Mouse (Mus musculus) adrenal gland, adult 2 months (tissue): ENCODE data around the gene Nfyb. TPM values are rescaled to one million over a fixed set of nuclear protein-coding genes. Genes with fewer than 3 reads are reported as not detected.

Experiments
- DNase-seq: peaks from one replicate; pipeline ENCODE4 v3.0.0; 2021
- polyA plus RNA-seq: library from polyadenylated mRNA; depleted of rRNA; stranded (reverse); fragments of >200 nt; gene quantifications from 2 replicates; pipeline ENCODE4 v1.2.3, GENCODE M21; 2012
- total RNA-seq, 2 experiments: library from RNA; stranded (reverse); gene quantifications; 2 replicates each; pipeline ENCODE4 v1.2.3; 2021

Nfyb gene
- total and polyA plus RNA-seq, 3 experiments: 1.9 to 19.8 (median 15.2) TPM

DNA sequence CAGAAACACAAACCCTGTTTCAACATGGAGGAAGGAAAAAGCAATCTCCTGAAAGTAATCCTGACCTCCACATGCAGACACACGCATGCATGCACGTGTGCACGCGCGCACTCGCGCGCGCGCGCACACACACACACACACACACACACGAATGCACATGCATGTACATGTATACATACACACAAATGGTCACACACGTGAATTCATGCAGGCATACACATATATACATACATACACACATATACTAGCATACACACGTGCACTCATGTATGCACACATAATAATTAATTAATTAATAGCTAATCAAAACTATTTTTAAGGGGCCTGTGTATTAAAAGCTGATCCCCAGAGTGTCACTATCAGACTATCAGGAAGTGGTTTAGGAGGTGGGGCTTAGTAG is 15.9 kb upstream of the Nfyb start:
- no peak for DNase-seq

DNA sequence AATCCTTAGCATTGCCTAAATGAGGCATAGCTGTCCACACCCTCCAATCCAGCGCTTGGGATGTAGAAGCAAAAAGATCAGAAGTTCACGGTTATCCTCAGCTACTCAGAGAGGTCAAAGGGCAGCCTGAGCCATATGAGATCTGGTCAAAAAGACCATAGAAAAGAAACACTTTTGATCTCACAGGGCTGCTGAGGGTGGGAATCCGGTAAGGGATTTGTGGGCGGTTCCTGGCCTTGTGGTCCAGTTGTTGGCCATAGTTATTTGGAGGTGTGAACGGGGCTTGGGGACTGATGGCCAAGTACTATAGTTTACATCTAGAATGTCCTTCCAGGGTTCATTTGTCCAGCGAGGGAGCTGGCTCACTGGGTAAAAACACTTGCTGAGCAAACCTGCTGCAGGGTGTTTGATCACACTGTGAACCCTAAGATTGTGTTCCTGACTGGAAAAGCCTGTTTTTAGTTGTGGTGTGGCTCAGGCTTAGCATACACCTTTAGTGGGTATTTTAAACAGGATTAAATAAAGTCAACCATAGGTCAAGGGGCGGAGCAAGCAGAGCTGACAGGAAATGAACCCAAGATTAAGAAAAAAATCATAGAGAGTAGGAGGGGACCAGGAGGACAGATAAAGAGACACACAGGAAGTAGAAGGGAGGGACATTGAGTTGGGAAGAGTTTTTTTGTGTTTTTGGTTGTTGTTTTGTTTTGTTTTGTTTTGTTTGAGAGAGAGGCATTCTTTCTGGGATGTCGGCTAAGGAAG is 15.0 kb upstream of the Nfyb start:
- no peak for DNase-seq

DNA sequence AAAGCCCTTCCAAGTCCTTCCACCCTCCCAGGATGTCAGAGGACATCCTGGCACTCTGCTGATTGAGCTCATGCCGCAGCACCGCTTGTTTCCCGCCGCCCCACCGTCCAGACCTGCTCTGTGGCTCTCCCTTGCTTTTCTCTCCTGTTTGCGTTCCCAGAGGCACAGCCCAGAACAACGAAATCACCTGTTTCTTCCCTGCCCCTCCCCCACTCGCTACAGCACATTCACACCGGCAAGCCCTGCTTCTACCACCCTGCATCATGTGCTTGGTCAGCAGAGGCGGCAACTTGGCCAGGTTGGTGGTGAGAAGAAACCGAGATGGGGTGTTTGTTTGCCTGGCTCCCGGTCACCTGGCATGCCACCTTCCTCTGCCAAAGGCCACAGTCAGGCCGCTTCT is 13.9 kb upstream of the Nfyb start:
- no peak for DNase-seq

DNA sequence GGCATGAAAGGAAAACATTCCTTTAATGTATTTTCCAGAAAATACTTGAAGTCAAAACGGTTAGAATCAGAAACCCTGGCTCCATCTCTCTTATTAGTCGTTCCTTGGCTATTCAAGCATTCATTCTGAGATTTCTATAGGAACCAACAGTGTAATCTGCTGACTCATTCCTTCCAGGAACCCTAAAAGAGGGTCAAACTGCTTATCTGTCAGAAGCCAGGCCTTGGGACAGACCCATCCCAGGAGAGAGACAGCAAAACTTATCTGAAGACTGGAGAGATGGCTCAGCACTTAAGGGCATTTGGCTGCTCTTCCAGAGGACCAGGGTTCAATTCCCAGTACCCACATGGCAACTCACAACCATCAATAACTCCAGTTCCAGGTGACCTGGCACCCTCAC is 13.1 kb upstream of the Nfyb start:
- no peak for DNase-seq

DNA sequence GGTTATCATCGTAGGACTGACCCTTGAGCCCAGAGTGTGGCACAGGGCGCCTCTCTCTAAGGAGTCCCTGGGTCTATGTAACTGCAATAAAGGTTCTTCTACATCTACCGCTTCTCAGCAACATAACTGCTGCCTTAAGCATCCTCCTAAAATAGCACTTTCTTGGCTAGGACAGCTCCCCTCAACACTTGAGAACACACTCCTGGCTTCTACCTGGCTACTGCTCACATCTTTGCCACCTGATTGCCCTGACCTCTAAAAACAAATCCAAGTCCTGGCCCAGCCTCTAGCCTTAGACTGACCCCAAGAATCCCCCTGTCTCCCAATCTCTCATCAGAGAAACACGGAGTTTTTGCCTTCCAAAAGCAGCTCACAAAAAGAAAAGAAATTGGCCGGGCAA is 10.9 kb upstream of the Nfyb start:
- no peak for DNase-seq

DNA sequence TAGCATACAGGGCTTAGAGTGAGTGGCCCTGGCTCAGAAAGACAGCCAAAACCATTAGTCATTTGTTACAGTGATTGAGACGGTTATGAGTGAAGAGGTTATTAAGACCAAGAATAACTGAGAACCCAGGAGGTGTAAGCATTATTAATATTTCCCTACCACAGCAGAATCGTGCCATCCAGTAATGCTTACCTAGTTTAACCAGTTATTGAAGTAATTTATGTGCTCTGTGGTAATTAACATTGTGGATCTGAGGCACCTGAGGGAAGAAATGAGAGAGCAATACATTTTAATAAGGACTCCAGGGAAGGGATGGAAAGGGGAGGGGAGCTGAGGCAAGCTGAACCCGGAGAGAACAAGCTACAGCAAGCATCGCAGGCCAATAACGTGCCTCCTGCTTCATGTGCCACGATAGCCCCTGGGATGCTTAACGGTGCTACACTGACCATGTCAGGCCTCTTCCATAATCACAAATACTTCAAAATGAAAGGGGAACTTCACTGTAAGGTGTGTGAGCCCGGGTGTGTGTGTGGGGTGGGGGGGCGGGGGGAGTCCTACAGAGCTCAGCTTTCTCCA is 7.7 kb upstream of the Nfyb start:
- DNase-seq: no peak

DNA sequence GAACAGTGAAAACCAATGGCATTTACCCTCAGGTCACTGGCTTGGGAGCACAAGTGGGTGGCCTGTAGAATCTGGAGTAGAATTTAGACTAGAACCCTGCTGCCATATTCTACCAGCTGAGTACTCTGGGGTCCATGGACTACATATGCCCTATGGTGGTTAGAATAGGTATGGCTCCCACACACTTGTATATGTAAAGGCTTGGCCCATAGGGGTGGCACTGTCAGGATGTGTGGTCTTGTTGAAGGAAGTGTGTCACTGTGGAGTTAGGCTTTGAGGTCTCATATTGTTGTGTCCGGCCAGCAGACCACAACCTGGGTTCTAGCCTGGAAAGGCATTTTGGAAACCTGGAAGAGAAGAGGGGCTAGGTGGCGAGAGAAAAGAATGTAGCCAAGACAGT is 6.8 kb upstream of the Nfyb start:
- no peak for DNase-seq

DNA sequence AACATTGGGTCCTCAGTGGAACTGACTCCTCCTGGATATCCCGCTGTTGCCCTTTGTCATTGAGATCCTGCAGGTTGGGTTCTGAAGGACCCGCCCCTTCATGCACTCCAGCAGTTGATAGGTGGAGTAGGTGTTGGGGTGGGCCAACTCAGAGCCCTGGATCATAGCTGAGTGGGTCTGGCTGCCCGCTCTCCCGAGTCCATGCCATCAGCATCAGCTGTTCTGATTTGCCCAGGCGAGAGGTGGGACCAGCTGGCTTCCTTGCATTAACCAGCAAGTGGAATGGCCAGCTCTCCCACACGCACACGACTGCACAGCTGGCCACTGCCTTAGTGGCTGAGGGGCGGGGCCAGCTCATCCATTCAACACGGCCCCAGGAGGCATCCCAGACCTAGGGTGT is 5.0 kb upstream of the Nfyb start:
- DNase-seq: no peak

DNA sequence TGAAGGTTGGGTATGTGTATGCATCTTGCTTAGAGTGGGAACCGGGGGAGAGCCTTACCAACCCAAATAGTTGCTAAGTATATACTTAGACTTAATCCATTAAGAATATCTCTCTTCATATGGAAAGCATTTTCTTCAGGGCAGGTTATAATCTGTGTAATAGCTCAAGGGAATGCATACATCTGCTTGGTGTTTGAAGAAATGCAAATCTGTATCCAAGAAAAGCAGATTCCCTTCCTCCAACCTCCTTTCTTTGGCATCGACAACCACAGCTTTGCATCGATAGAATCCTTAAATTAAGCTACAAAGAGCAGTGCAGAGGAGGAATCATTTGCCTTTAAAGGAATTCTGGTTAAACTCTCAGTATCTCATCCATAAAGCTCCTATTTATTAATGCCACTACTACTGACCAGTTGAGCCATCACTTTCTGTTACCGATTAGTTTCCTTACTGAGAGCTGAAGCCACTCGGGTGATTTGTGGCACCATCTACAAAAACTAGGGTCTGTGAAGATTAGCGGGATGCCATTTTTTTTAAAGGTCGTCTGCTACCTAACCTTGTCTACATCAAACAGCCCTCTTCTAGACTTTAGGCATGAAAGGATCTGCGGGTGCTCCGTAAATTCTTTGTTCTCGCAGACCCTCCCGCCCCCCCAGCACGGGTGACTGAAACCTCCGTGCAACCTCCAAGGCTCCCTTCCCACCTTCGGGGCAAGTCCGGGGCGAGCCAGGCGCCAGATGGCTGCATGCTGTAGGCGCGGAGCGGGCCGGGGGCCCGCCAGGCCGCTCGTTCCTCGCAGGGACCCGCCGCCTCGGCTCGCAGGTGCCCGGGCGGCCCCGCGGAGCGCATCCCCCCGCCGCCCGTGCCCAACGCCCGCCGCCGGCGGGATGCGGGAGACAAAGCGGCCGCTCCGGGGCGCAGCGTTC is 925 bp downstream of the Nfyb start:
- DNase-seq: peak; percentile 67

DNA sequence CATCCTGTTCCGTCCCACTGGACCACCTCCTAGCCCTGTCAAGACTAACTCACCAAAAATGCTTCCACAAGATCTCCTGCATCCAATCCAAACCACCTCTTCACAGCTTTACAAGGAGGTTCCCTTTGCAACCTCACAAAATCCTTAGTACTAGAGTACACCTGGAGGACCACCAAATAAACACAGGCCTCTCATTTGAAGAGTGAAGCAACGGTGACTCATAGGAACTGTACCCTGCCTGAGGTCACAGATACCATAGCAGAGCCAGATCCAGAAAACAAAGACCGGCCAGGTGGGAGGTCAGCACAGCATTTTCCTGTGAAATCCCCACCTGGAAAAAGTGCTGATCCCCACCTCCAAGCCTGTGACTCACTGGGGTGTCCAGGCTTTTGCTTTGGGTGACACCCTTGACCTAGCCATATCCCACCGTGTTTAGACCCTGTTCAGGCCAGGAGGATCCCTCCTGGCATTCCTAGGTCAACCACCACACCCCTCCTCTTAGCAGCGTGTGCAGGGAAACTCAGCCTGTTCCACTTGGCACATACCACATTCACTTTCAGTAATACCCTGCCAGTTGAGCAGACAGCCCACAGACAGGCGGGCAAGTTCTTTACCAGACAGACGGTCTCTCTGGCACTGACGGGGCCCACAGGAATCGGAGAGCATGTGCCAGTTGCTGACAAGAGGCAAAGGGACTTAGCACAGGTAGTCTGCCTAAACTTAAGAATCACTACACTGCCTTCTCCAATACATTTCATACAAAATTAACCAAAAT is 2.7 kb downstream of the Nfyb start:
- no peak for DNase-seq

DNA sequence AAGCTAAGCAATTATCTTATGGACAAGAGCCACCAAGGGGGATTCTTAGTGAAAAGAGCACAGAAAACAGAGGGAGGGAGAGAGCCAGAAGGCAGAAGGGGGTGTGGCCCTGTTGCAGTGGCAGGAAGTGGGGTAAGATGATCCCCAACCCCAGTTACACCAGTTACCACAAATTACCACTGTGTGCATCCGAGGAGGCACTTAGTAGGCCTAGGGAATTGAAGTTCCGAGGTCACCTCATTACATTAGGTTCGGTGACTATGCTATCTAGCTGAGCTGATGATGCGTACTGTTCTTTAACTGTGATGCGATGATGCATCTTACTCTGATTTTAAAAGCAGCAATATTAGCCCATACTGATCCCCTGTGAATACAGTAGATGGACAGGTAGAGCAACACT is 4.2 kb downstream of the Nfyb start:
- no peak for DNase-seq

DNA sequence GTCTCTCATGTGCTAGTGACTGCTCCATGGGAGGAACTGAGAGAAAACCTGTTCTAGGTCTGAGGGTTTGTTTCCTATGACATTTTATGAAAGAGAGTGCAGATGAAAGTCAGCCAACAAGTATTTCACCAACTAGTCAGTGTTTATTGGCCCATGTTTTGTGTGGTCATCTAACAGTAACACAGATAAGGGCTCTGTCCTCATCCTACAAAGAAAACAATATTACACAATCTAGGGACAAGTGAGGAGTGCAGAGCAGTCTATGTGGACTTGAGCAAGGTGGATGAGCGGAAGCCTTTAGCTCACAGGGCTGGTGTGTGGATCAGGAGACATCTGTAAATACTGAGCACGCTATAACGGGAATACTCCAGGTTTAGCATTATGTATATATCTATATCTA is 5.1 kb downstream of the Nfyb start:
- DNase-seq: no peak

DNA sequence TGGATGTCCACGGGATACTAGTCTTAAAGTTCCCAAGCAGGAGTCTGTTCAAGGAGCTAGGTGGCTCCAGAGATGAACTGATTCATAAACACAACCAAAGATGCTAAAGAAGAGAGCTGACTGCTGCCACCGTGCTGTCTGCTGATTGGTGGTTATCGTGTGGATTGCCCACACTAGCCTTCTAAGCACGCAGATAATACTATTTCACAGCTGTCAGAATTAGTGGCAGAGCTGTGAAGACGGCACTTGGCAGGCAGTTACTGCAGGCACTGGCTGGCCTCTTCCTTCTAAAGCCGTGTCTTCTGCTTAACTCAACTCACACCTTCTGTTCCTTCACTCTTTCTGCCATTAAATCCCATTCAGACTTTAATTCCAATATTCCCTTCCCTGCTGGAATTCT is 5.6 kb downstream of the Nfyb start:
- no peak for DNase-seq

DNA sequence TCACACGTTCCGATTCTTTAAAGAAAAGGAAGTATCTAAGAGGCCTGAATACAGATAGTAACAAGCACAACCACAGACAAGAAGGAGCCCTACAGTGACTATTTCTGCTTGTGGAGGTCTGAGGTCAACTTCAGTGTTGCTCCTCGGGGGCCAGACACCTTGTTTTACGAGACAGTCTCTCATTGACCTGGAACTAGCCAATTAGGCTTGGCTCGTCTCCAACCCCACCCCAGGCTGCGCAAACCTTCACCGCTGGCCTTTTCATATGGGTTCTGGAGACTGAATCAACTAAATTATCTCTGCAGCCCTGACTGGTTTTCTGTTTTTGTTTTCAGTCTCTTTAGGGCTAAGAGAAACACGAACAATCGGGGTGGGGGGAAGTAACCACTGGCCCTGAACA is 6.6 kb downstream of the Nfyb start:
- no peak for DNase-seq

DNA sequence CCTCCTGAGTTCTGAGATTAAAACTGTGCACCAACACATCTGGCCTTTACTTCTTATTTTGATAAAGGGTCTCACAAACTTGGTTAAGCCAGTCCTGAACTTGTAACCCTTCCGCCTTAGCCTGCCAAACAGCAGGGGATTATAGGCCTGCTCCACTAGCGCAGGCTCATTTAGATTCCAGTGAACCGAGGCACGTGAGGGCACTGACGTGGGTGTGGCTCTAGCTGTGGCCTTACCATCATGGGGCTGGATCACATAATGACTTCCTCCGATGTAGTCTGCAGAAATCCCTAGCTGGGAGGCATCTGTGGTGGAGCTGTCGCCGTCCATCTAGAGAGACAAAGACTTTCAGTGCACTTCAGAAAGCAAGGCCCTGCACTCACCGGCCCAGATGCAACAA is 7.5 kb downstream of the Nfyb start:
- no peak for DNase-seq

DNA sequence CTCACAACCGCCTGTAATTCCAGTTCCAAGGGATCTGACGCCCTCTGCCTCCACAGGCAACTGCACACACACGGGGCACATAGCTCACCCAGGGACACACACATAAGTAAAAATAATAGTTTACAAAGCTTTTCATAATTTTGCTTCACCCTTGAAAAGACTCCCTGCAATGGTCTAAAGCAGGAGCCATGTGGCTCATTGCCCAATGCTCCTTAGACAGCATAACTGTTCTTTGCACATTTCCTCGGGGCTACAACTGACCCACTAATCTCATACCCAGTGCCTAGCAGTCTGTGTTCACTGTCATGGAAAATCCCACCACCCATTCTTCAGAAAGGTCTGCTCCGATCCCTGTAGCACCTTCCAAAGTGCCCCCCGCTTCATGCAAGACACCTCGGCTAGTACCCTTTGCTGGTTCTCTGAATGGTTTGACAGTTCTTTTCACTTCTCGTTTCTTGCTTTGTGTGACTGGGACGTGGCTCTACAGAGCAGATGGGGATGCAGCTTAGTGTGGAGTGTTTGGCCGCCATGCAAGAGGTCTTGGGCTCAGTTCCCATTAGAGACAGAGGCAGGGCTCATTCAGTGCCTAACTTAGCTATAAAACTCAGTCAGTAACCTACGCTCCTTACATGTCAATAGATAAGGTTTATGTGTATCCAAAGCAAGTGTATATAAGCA is 8.6 kb downstream of the Nfyb start:
- DNase-seq: no peak

DNA sequence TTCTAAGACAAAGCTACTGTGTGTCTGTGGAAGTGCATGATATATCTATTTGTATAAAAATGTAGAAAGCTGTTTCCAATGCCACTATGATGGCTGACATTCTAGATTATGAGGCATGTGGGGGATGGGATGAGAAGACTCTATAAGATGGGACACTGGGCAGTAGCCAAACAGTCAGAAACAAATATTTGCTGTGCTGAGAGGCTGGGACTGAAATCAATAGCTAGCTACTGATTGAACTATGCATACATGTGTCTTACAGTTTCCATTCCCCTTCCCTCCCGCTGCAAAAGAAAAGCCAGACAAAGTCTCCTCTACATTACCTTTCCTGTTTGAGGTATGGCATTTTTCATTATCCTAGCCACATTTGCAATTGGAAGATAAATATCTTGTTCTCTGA is 9.3 kb downstream of the Nfyb start:
- DNase-seq: no peak

DNA sequence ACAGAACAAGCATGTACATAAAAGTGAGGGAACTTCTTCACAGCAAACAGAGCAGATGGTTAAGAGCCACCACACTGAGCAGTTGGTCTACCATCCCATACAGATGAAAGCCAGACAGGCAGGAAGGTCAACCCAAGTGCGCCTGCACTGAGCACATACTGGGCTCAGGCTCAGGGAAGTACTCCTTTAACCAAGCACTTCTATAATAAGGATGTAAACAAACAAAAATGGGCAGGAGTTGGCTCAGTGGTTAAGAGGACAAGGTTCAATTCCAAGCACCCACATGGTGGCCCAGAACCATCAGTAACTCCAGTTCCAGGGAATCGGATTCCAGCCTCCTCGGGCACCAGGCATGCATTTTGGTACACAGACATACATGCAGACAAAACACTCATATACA is 11.0 kb downstream of the Nfyb start:
- no peak for DNase-seq

DNA sequence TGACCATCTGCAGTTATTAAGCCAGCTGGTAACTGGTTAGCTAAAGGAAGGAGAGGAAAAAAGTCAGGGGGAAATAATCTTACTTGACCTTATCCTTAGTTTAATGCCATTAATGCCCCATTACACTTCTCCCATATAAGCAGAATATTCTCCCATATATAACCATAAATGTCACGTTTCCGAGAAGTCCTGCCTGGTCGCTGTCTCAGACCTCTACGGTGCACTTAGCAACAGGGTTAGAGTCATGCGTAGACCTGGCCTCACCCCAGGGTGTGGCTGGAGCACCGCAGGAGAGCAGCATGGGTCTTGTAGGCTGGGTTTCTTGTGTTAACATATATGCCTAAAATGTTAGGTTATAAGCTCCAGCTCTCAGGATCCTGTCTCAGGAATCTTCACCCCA is 13.2 kb downstream of the Nfyb start:
- no peak for DNase-seq

DNA sequence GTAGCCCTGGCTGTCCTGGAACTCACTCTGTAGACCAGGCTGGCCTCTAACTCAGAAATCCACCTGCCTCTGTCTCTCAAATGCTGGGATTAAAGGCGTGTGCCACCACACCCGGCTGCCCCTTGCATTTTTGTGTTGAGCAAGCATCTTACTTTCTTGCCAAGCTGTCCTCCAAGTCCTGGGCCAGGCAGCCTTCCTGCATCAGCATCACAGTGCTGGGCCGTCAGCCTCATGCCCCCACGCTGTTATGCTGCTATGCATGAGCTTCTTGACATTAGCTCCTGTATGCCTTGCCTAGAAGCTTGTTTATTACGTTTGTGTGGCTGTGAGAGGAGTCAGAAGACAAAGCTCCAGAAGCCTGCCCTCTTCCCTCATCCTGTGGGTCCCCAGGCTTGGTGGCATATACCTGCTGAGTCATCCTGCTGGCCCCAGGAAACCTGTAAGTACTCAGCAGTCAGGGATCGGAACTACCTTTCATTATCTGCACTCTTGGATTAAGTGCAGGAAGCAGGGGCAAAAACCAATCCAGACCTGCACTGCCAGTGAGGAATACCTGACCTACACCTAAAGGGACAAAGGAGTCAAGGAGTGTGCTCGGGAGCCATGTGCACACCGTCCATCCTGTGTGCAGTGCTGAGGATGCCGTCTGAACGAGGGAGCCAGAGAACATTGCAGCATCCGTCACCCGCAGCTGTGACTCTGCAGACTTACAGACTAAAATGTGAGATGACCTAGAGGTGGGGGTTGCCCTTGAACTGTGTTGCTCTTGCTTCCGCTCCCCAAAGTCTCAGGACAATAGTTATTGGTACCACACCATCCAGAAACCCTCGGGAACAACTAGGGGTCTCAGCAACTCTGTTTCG is 16.7 kb downstream of the Nfyb start:
- no peak for DNase-seq

DNA sequence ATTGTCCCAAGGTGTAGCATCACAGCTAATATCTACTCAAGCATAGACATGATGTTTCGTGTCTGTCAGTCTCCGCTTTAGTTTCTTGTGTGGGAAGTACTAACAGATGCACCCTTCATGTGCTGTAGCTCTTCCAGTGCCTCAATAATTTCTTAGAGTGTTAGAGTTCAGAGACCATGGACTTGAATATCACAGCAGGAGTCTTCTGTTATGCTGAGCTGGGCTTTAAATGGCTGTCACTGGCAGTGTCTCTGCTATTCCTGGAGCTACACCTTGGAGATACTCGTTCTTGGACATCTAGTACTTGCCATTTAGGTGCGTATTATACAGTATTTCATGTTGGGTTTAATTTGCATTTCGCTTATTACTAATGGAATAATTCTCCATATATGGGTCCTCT is 18.6 kb downstream of the Nfyb start:
- DNase-seq: no peak
